Mouse (Mus musculus) mouse trophoblast stem cell (cell line): ENCODE results near the gene Cgrrf1.

Experiments
- in situ Hi-C, 2 experiments: fragments of 300-500 bp; cut with MseI, MboI; formaldehyde crosslinking; loops; 2 replicates in 1 of 2; 3 replicates in 1 of 2; pipeline ENCODE4 v1.15.1; 2025

The Cgrrf1 gene

DNA sequence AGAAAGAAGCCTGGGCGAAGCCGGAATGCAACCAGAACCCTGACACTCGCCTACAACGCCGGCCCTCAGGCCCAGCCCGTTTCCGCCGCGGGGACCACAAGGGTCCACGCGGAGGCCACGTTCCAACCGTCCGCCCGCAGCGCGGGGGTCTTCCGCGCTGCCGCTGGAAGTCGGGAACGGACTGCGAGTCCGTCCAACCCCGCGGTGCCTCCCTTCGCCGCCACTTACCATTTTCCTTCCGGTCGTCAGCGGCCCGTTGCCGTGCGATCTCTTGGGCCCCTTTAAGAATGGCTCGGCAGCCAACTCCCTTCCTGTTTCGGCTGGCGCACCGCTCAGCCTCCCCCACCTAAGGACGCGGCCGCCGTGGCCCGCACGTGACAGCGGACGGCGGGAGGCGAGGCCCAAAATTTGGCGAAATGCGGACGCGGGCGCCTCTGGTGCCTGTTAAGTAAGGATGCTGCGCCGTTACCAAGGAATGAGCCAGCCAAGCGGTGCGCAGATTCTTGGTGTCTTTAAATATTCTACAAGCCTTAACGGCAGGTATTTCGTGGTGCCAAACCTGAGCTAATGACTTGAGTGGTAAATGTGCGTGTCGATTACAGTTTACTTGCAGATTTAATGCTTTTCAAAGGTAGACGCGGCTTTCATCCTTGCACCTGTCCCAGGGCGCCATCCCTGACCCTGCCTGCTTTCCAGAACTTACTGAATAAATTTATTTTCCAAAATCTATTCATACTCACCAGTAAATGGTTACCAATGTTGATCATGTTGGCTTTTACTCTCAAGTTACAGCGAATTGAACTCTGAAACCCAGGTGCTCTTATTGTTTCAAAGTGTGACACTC, 9.8 kb upstream of the Cgrrf1 start, which contains the start of gene Gmfb:
TSS of gene Gmfb (minus strand) at position 370 of the 844 bp plus-strand sequence.
- in situ Hi-C loops, result no loop called here

DNA sequence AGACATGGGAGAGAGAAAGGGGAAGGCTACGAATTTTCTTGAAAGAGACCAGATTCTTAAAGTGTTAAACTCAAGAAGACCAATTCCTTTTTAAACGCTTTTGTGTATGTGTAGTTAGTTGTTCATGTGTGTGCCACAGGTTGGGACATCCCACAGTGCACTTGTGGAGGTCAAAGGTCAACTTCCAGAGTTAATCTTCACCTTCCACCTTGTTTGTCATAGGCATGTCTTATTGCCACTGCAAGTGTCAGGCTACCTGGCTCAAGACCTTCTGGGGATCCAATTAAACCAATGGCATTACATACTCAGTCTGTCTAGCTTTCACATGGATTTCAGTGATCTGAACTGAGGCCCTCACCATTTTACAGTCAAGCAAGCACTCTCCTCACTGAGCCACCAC, 7.9 kb upstream of the Cgrrf1 start:
- in situ Hi-C loops, result no loop called here

DNA sequence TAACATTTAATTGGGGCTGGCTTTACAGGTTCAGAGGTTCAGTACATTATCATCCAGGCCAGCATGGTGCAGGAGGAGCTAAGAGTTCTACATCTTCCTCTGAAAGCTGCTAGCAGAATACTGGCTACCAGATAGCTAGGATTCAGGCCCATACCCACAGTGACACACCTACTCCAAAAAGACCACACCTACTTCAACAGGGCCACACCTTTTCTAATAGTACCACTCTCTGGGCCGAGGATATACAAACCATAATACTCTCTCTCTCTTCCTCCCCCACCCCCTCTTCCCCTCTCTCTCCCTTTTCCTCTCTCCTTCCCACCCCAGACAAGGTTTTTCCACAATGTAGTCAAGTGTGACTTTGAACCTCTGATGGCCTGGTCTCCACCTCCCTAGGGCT, 4.5 kb upstream of the Cgrrf1 start:
- in situ Hi-C loops, result no loop called here

DNA sequence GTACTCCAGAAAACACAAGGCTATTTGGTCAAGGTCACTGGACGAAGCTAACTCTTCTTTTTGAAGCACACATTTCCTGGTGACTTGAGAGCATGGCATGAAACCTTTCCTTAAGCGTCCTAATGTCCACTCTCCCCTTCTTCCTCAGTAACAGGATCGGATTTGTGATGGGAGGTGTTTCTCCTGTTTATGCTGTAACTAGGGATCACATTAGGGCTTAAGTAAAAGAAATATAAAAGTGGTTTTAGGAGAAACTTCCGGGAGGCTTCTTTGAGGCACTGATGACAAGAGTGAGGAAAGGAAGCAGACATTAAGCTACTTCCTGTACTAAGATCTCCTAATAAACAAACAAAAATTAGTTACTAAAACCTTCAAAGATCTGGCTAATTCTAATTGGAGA, 630 bp upstream of the Cgrrf1 start:
- in situ Hi-C loops, result no loop called here

DNA sequence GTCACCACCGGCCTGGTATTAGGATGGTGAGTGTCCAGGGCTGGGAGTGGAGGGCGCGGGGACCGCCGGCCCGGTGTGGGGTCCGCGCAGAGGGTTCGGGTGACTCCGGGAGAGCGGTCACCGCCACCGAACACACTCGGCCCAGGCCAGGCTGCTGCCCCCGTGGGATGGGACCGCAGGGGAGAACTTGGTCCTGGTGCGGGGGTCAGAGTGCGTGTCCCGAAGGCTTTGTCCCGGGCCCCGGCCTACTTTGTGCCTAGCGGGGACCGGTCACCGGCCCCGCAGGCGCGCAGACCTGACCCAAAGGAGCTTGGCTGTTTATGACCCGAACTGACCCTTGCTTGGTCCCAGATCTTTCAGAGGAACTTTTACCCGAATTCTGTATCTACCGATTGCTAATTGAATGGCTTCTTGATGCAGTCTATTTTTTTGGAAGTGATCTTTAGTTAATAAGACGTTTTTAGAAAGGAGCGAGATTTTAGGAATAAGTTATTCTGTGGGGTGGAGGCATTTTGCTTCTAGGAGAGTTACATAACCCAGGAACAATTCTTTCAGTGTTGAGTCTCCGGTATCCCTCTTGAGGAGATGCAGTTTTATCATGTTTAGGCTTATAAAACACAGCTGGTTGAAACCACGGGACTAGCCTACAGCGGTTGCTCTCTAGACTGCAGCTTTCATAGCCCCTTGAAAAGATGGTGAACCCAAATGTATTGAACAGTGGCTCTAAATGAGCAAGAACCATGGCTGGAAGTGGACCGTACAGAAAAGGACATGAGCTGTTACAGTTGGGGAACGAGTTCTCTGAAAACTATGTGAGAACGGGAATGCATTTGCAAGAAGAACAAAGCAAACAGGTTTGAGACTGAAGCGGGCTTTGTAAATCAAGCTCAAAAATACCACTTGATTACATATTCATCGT, 688 bp downstream of the Cgrrf1 start:
- in situ Hi-C loops, result no loop called here

DNA sequence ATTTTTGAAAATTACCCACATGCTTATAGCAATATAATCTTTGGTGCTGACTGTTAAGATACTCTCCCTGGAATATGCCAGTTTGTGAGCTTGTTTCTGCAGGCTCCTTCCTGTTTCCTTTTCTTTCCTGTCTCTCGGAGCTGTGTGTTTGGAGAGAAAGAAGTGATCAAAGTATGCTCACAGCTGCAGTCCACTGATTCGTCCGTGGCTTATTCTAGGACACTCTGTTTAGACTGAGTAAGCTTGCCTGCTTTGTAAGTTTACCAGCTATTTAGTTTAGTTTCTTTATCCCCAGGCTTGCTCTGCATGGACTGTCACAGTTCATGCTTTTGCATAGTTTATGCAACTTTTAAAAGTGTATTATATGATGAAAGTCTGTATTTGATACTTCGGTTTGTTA, 7.4 kb downstream of the Cgrrf1 start:
- in situ Hi-C loops, result no loop called here

DNA sequence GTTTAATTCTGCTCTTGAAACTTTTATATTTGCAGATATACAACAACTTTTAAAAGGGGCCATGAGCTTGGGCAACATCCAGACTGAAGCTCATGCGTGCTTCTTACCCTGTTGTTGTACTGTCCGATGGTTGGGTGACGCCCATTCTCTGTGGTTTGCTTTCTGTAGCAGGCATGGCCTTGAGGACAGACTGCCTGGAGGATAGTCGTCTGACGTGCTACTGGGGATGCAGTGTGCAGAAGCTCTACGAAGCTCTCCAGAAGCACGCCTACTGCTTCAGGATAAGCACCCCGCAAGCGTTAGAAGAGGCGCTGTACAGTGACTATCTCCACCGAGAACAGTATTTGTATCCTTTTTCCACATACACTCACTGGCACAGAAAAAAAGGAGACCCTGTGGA, 13.8 kb downstream of the Cgrrf1 start:
- in situ Hi-C loops, result no loop called here

DNA sequence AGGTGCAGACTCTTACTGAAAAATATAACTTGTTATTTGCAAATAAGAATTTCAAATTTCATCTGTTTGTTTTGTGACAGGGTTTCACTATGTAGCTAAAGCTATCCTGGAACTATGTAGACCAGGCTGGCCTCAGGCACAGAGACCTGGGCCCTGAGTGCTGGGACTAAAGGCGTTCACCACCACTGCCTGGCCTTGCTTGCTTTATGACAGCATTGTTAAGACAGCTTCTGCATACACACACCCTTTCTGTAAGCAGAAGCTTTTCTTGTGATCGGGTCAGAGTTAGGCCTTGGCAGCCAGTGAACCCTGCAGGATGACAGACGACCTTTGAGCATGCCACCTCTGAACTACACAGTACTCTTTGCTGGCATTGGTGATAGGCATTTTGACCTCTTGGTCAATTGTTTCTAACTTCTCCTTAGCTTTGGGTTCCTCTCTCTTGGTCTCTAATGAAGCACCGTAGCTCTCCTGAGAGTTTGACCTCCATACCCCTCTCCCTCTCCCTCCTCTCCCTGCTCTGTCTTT, 16.2 kb downstream of the Cgrrf1 start:
- in situ Hi-C loops, result no loop called here

DNA sequence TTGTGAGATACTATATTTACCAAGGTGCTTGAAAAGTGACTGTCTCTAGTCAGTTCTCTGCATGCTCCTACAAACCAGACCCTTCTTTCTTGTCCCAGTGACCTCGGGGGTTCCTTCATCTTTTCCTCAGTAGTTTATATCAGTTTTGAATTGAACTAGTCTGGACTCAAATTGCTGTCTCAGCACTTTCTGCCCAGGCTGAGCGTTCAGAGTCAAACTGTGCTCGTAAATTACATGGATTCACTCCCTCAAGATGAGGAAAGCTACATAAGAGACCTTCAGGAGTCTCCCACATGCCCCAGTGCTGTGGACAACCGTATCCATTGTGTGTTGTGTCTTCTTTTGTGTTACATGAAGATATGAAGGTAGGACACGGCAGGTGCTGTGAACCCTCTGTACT, 16.8 kb downstream of the Cgrrf1 start:
- in situ Hi-C loops, result no loop called here

DNA sequence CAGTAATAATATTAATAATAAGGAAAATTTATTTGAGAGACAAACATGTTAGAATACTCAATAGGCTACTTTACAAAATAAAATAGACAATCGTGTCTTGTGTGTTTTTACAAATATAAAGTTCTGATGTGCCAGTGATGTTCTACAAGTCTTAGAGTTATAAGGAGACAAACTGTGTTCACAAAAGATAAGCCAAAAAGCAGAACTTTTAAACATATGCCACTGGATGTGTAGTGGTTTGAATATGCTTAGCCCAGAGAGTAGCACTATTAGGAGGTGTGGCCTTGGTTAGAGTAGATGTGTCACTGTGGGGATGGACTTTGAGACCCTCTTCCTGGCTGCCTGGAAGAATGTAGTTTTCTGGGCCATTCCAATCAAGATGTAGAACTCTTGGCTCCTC, 17.8 kb downstream of the Cgrrf1 start:
- in situ Hi-C loops, result no loop called here

DNA sequence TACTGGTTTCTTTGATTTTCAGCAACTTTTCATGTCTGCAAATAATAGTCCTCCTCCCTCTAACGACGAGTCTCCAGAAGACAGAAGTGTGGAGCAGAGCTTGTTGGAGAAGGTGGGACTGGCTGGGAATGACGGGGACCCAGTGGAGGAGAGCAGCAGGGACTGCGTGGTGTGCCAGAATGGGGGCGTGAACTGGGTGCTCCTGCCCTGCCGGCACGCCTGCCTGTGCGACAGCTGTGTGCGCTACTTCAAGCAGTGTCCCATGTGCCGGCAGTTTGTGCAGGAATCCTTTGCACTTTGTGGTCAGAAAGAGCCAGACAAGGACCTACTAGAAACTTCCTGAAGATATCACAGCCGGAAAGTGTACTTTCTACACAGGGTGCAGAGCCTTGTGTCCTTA, 21.8 kb downstream of the Cgrrf1 start:
- in situ Hi-C loops, result no loop called here

DNA sequence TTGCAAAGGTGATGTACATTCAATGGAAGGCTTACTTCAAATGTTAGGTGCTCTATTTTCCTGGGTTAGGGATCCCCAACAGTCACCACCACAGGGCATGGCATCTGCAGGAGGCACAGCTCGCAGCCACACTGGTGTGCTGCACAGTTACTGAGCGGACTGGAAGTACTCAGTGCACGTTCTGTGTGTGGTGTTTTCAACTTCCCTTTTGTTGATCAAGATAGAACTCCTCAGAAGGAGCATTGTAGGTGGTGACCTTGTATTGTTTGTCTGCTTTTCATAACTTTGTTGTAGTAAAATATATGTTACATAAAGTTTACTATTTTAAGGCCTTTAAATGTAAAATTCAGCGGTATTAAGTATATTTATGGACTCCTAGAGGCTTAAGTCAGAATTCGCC, 31.0 kb downstream of the Cgrrf1 start:
- in situ Hi-C loops, result no loop called here

DNA sequence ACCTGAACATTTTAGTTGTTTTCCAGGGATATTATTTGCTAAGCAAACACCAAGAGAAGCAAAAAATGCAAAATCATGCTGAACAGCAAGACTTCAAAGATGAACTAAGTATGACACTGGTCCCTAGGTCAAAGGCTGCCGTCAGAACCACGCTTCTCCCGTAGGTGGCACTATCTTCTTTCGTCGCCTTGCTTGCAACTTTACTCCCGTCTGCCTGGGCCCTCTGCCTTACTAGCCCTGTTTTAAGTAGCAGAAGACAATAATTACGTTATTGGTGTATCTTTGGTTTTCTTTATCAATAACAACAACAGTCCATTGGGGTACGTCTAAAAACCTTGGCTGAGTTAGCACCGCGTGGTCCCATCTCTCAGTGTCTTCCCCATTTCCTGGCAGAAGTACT, 49.0 kb downstream of the Cgrrf1 start:
- in situ Hi-C loops, result loop anchor here (10.0 kb wide), 1 partner anchor 124 kb away; no protein-coding TSS in a partner anchor

DNA sequence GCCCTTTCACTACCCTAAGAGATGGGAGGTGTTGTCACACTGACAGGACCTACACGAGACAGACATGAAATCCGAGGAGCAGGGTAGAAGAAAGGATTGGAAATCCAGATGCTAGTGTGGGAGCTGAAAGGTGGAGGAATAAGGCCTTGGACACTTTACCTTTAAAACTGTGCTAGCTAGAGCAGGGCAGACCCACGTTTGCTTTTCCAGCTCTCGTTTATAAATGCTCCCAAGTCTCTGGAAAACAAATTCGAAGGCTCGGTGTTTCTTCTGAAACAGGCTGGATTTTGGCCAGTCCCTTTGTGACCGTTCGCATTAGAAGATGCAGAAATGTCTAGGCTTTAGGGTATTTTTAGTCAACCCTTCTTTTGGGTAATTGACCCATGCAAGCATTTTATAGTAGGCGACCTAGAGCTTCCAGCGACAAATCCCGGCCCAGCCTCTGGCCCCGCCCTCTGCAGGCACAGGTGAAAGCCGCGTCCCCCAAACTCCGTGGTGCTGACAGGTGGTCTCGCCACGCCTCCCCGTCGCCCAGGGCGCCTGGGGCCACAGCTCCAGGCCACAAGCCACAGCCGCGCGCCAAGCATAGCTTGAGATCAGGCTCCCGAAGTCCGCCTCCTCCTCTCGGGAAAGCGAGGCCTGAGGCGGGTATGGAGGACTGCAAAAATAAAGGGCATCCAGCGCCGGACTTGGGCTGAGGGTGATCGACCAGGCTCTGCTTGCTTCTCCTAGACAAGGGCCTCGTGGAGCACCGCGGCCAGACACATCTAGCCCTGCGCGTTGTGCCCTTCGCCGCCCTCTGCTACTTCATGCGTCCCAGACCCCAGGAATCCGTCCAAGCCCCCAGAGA, 49.9 kb downstream of the Cgrrf1 start:
- in situ Hi-C loops, result loop anchor here (10.0 kb wide), 1 partner anchor 123 kb away; no protein-coding TSS in a partner anchor

DNA sequence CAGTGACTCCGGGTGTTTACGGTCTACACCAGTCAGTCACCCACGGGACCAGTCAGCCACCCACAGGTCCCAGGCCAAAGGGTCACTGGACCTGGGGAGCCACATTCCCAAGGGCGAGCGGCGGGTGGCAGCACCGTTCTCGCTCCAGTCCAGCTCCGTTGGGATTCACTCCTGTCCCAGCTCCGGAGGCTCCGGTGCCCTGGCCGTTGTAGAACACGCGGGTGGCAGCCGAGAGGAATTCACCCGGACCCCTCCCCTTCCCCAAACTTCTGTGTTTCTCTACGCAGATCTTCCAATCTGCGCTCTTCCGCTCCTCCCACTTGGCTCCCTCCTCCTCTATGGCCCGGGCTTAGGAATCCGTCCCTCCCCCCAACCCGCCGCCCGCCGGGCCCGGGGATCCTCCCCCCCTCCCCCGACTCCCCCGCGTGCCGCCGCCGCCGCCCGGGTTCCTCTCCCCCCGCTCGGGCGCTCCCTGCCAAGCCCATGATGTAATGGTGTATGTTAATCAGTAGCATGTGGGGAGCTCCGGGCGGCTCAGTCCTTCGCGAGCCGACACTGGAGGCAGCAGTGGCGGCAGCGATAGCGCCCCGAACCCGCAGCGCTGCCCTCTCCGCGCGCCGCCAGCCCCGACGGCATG, 50.6 kb downstream of the Cgrrf1 start, which contains the start of gene Samd4:
TSS of gene Samd4 (plus strand) at position 424 of the 637 bp plus-strand sequence.
- in situ Hi-C loops, result loop anchor here (10.0 kb wide), 1 partner anchor 122 kb away; no protein-coding TSS in a partner anchor

DNA sequence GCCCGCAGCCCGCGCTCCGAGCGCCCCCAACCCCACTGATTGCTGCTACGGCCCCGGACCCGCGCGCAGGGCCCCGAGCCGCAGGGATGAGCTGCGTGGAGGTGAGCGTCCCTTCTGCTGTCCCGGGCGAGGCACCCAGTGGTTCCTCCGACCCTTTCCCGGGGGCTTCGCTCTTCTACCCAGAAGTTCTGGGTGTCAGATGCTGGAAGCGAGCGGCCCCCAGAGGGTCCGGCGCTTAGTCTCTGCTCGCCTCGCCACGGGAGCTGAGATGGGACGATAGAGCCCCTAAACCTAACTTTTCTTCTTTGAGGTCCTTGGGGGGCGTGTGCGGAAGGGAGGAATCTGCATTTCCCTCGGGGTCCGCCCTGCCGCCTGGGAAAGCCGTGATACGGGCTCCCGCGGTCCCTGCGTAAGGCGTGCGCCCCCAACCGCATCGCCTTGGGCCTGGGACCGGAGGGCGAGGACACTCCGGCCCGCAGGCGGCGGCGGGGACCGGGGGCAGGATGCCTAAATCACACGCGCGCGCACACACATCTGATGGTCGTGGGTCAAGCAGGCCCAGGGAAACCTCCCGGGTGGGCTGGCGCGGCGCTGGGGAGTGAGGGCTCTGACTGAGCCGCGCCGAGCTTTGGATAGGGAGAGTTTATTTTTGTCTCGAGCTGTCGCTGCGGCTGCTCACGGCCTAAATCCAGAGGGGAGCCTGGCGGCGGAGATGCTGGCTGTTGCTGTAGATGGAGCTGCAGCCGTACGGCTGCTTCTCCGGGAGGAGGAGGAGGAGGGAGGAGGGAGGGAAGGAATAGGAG, 51.3 kb downstream of the Cgrrf1 start:
- in situ Hi-C loops, result loop anchor here (10.0 kb wide), 1 partner anchor 122 kb away; no protein-coding TSS in a partner anchor

DNA sequence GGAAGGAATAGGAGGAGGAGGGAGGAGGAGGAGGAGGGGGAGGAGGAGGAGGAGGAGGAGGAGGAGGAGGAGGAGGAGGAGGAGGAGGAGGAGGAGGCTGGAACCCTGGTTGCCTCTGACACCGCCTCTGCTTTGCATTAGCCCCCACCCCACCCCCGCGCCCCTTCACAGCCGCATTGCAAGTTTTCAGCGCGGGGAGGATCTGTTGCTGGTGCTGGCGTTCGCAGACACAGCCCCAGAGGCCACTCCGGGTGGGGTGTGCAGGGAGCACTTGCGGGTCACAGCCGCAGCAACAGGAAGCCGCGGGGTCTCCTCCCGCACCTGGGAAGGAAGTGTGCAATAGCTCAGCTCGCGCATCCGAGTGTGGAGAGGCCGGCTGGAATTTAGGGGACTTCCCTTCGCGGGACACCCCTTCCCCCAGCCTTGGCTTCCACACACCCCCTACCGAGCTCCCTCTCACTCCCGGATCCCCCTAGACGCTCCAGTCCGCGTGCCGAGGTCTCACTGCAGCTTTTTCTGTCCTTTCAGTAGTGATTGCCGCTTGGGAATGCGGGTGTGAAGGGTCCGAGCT, 52.0 kb downstream of the Cgrrf1 start:
- in situ Hi-C loops, result loop anchor here (10.0 kb wide), 1 partner anchor 121 kb away; no protein-coding TSS in a partner anchor

DNA sequence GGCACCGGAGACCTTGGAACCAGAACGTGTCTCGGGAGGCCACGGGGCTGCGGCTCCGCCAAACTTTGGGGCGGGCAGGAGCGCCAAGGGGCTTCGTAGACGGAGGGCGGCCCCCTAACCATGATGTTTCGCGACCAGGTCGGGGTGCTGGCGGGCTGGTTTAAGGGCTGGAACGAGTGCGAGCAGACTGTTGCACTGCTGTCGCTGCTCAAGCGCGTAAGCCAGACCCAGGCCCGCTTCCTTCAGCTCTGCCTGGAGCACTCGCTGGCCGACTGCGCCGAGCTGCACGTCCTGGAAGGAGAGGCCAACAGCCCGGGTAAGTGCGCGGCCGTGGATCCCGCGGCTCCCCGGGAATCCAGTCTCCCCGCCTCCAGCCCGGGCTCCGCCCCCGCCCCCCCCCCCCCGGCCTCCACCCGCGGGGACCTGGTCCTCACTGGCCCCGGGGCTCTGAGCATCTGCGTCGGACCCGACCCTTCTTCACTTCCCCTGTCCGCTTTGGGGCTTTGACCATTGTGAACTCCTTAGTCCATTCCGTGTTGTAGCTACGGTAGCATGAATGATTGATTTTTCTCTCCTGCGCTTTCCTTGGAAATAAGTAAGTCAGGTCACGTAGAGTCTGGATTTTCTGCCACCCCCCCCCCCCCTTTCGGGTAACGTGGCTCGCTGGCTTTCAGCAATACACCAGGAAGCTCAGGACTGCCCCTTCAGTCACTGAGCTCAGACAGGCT, 52.9 kb downstream of the Cgrrf1 start:
- in situ Hi-C loops, result loop anchor here (10.0 kb wide), 1 partner anchor 120 kb away; no protein-coding TSS in a partner anchor

DNA sequence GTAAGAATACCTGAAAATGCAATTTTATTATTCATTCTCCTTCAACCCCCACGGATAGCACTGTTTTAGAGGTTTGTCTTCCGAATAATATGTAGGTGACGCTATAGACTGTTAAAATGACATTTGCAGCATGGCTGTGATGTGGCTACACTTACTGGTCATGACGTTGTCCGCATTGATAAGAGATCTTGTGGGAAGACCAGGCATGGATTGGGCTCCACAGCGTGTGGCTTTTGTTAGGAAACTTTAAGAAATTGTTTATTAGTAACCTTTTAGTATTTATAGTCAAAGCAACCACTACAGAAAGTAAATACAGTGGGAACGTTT, 53.5 kb downstream of the Cgrrf1 start:
- in situ Hi-C loops, result loop anchor here (10.0 kb wide), 1 partner anchor 119 kb away; no protein-coding TSS in a partner anchor
